Mouse (Mus musculus) stomach, embryonic 15.5 days (tissue): Measurements from ENCODE around the gene Slc12a5. TPM values are rescaled to one million over a fixed set of nuclear protein-coding genes. Genes with fewer than 3 reads are reported as not detected.

Source experiments
- ATAC-seq: fragments of 200-750 bp; cut with Nextera tagmentation; 2 replicates; pipeline ENCODE4 v1.8.0; 2017; ENCODE audit warnings: low read depth, moderate number of reproducible peaks, moderate TSS enrichment; ENCODE audit not compliant: insufficient read depth, low FRiP score
- H3K27ac ChIP-seq: fragments of 300-500 bp; sonication (generic); 2 replicates; pipeline ENCODE4 v1.5.1; 2015; ENCODE audit warnings: mild to moderate bottlenecking, inconsistent platforms
- H3K27me3 ChIP-seq: fragments of 300-500 bp; sonication (generic); replicated peaks from 2 replicates; pipeline ENCODE4 v1.6.1; 2015; ENCODE audit warnings: inconsistent platforms
- H3K36me3 ChIP-seq: fragments of 300-500 bp; sonication (generic); 2 replicates; pipeline ENCODE4 v1.6.1; 2015; ENCODE audit warnings: inconsistent platforms
- H3K4me1 ChIP-seq: fragments of 300-500 bp; sonication (generic); 2 replicates; pipeline ENCODE4 v1.6.1; 2015; ENCODE audit warnings: inconsistent platforms
- H3K4me2 ChIP-seq: fragments of 300-500 bp; sonication (generic); 2 replicates; pipeline ENCODE4 v1.6.1; 2015; ENCODE audit warnings: mild to moderate bottlenecking, inconsistent platforms
- H3K4me3 ChIP-seq: fragments of 300-500 bp; sonication (generic); replicated peaks from 2 replicates; pipeline ENCODE4 v1.5.1; 2015; ENCODE audit warnings: inconsistent platforms
- H3K9ac ChIP-seq: fragments of 300-500 bp; sonication (generic); 2 replicates; pipeline ENCODE4 v1.6.1; 2015; ENCODE audit warnings: inconsistent platforms
- H3K9me3 ChIP-seq: fragments of 300-500 bp; sonication (generic); 2 replicates; pipeline ENCODE4 v1.6.1; 2016; ENCODE audit warnings: inconsistent platforms
- whole genome bisulfite sequencing: fragments of 180-500 bp; shearing (Covaris S2); methylation state at CpG from one replicate; pipeline ENCODE4 v1.1.7; 2015; 5-methylcytosine and 5-hydroxymethylcytosine counted together
- polyA plus RNA-seq: library from polyadenylated mRNA; unstranded; fragments of >200 nt; fragmentation: Nextera tagmentation; extraction: Ambion mirVana; gene quantifications from 2 replicates; pipeline ENCODE4 v1.2.1, GENCODE M21; 2015

The Slc12a5 gene
- polyA plus RNA-seq, 1 experiment from 2014 or later, result 1.4 TPM

GRCm38 (mm10) chr2:164948962-164949361, 11.6 kb upstream of the Slc12a5 start:
- H3K36me3 ChIP-seq, result no peaks in the 10 kb centered on the region
- WGBS, result 9% methylated on average over 25 of the region's 25 CpGs
- H3K9ac ChIP-seq, result no peak overlapping the region
- peak overlapping the region; percentile 28 for H3K4me2 ChIP-seq
- ATAC-seq, result no peak
- H3K27me3 ChIP-seq, result peaks cover 75% of the 10 kb centered on the region
- H3K4me3 ChIP-seq, result peak overlapping the region; percentile 20
- peaks cover 13% of the 10 kb centered on the region for H3K4me1 ChIP-seq
- no peaks in the 10 kb centered on the region for H3K9me3 ChIP-seq
- H3K27ac ChIP-seq, result no peak overlapping the region

DNA sequence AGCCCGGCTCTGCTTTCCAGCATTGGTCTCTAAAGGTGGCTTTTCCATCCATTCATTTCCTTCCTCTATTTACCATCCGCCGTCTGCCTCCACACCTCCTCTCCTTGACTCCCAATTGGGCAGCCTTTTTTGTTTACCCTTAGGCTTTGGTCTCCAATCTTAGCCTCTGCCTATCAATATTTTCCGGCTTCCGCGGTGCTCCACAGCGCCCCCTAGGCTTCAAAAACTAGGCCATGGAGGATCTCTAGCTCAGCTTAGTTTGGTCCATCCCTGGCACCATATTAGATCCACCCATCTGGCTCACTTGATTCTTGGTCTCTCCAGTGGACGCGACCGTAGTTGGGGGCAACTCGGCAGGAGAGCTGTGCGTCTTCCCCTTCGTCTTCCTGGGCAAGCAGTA, 10.1 kb upstream of the Slc12a5 start:
- no peak for ATAC-seq
- H3K9me3 ChIP-seq, result no peaks in the 10 kb centered on the region
- H3K27ac ChIP-seq, result no peak overlapping the region
- H3K4me1 ChIP-seq, result peaks cover 13% of the 10 kb centered on the region
- no peak overlapping the region for H3K4me3 ChIP-seq
- H3K36me3 ChIP-seq, result no peaks in the 10 kb centered on the region
- H3K27me3 ChIP-seq, result peaks cover 77% of the 10 kb centered on the region
- WGBS, result 23% methylated on average over 13 of the region's 13 CpGs
- no peak overlapping the region for H3K4me2 ChIP-seq
- H3K9ac ChIP-seq, result no peak overlapping the region

GRCm38 (mm10) chr2:164951745-164952144, 8.9 kb upstream of the Slc12a5 start:
- no peaks in the 10 kb centered on the region for H3K36me3 ChIP-seq
- H3K4me1 ChIP-seq, result peaks cover 13% of the 10 kb centered on the region
- no peak overlapping the region for H3K27ac ChIP-seq
- H3K9me3 ChIP-seq, result no peaks in the 10 kb centered on the region
- 81% methylated on average over 4 of the region's 4 CpGs for WGBS
- H3K27me3 ChIP-seq, result peaks cover 73% of the 10 kb centered on the region
- H3K9ac ChIP-seq, result no peak overlapping the region
- no peak overlapping the region for H3K4me3 ChIP-seq
- ATAC-seq, result no peak
- no peak overlapping the region for H3K4me2 ChIP-seq

DNA sequence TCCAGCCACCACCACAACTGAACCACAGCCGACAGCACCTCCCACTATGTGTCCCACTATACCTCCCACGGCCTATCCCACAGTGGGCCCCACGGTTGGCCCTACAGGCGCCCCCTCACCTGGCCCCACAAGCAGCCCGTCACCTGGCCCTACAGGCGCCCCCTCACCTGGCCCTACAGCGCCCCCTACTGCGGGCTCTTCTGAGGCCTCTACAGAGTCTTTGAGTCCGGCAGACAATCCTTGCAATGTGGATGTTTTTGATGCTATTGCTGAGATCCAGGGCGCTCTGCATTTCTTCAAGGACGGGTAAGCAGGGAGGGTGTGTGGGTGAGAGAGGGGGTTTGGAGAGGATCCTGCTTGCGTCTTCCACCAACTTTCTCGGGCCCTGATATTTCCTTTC, 8.2 kb upstream of the Slc12a5 start:
- Histone ChIP-seq H3K4me2 (no peak overlapping the region), H3K9ac (no peak overlapping the region), H3K36me3 (no peaks in the 10 kb centered on the region), H3K4me1 (peaks cover 13% of the 10 kb centered on the region), H3K27me3 (peaks cover 66% of the 10 kb centered on the region), H3K27ac (no peak overlapping the region), H3K4me3 (no peak overlapping the region), H3K9me3 (no peaks in the 10 kb centered on the region)
- ATAC-seq, result no peak
- WGBS, result 38% methylated on average over 13 of the region's 13 CpGs

DNA sequence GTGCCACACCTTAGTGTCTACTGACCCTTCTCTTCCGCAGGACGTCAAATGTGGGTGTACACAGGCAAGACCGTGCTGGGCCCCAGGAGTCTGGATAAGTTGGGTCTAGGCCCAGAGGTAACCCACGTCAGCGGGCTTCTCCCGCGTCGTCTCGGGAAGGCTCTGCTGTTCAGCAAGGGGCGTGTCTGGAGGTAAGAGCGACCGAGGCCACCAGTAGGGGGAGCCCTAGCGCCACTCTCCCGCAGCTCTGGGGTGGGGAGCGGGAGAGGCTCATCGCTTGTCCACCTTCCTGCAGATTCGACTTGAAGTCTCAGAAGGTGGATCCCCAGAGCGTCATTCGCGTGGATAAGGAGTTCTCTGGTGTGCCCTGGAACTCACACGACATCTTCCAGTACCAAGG, 7.4 kb upstream of the Slc12a5 start:
- ATAC-seq, result peak; percentile 55; the same call in 1 of the 2 replicates
- Histone ChIP-seq H3K9me3 (no peaks in the 10 kb centered on the region), H3K9ac (no peak overlapping the region), H3K4me3 (no peak overlapping the region), H3K4me1 (peaks cover 13% of the 10 kb centered on the region), H3K27me3 (peaks cover 58% of the 10 kb centered on the region), H3K27ac (no peak overlapping the region), H3K36me3 (no peaks in the 10 kb centered on the region), H3K4me2 (peak overlapping the region; percentile 36)
- 1% methylated on average over 21 of the region's 21 CpGs for WGBS

GRCm38 (mm10) chr2:164955725-164956124, 4.9 kb upstream of the Slc12a5 start:
- no peak for ATAC-seq
- WGBS, result 68% methylated on average over 4 of the region's 4 CpGs
- peaks cover 33% of the 10 kb centered on the region for H3K27me3 ChIP-seq

GRCm38 (mm10) chr2:164956195-164956594, 4.4 kb upstream of the Slc12a5 start:
- Histone ChIP-seq H3K27me3 (peaks cover 28% of the 10 kb centered on the region), H3K36me3 (no peaks in the 10 kb centered on the region), H3K9me3 (no peaks in the 10 kb centered on the region), H3K4me1 (peaks cover 11% of the 10 kb centered on the region; the same call in 1 of the 2 replicates), H3K27ac (no peak overlapping the region), H3K4me3 (no peak overlapping the region), H3K4me2 (no peak overlapping the region), H3K9ac (no peak overlapping the region)
- ATAC-seq, result no peak
- WGBS, result 42% methylated on average over 5 of the region's 5 CpGs

More at GRCm38 (mm10) chr2:164955725-164956124, 4.9 kb upstream of the Slc12a5 start:
- Histone ChIP-seq H3K4me3 (no peak overlapping the region), H3K9ac (no peak overlapping the region), H3K4me1 (peaks cover 7% of the 10 kb centered on the region; the same call in 1 of the 2 replicates), H3K9me3 (no peaks in the 10 kb centered on the region), H3K4me2 (no peak overlapping the region), H3K36me3 (no peaks in the 10 kb centered on the region), H3K27ac (no peak overlapping the region)

DNA sequence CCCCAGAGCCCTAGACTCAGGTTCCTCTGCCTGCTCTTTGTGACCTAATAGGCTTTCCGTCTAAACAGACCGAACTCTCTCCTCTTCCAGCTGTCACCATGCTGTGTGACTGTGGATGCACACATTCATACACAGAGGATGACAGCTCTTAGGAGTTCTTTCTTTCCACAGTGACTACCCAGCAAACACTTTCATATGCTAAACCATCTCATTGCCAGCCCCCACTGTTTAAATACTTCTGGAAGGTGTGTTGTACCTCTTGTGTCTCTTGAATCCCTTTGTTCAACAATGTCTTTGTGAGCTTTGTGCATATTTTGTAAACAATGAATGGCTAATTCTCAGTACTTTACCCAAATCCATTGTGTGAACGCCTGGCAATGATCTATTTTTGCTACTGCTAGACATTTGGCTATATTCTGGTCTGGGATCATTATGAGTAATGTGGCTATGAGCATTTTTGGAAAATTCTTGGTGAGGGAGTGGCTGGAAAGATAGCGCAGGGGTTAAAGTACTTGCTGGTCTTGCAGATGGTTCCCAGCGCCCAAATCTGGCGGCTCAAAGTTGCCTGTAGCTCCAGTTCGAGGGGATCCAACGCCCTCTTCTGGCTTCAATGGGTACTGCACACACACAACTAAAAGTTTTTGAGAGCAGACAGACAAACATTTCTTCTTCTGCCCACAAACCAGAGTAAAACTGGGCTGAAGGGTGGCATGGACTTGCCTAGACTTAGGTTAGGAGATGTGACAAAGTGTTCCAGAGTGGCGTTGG, 2.9 kb upstream of the Slc12a5 start:
- H3K4me2 ChIP-seq, result no peak overlapping the region
- H3K9ac ChIP-seq, result no peak overlapping the region
- H3K4me3 ChIP-seq, result no peak overlapping the region
- no peak for ATAC-seq
- peaks cover 13% of the 10 kb centered on the region for H3K27me3 ChIP-seq
- peaks cover 12% of the 10 kb centered on the region; the same call in 1 of the 2 replicates for H3K4me1 ChIP-seq
- H3K27ac ChIP-seq, result no peak overlapping the region
- no peaks in the 10 kb centered on the region for H3K9me3 ChIP-seq
- whole genome bisulfite sequencing, result 65% methylated on average over 9 of the region's 9 CpGs
- H3K36me3 ChIP-seq, result no peaks in the 10 kb centered on the region

DNA sequence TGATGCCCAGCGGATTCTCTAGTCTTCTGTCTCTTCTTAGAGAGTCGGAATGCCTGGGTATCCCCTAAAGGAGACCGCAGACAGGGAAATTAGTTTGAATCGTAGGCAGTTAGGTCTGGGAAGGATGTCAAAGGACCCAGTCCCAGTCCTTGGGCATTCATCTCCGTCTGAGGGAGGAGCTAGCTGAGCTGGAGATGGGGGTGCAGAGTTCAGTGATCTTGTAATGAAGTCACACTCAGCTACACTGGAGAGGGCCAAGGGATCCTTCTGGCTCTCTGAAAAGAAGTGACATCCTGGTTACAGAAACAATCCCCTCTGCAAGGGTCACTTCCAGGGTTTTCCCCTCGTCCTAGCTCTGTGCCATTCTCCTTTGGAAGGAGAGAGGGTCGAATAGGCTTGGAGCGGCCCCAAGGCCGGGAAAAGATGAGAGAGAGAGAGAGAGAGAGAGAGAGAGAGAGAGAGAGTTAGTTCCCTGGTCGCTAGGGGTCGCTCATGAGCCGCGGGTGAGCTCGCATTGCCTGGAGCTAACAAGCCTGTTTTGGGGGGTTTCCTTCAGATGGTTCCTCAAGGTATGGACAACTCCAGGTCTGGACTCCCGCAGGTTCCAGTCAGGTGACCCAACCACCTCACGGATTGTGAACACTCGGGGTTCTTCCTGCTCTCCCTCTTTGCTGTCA, 1.0 kb downstream of the Slc12a5 start:
- Histone ChIP-seq H3K4me3 (peak overlapping the region; percentile 53; the same call in 1 of the 2 replicates), H3K9ac (no peak overlapping the region), H3K27me3 (peaks cover 11% of the 10 kb centered on the region; the same call in 1 of the 2 replicates), H3K27ac (no peak overlapping the region), H3K4me2 (peak overlapping the region; percentile 62; the same call in 1 of the 2 replicates), H3K4me1 (0 out of 2 replicates have a peak, but pooled peaks cover 6% of the 10 kb centered on the region), H3K36me3 (no peaks in the 10 kb centered on the region), H3K9me3 (no peaks in the 10 kb centered on the region)
- ATAC-seq, result no peak
- WGBS, result 10% methylated on average over 17 of the region's 17 CpGs

- WGBS, result 45% methylated on average over 7 of the region's 7 CpGs
- peaks cover 17% of the 10 kb centered on the region for H3K27me3 ChIP-seq
These were observed 1.6 kb downstream of the Slc12a5 start for GRCm38 (mm10) chr2:164962183-164962580.

DNA sequence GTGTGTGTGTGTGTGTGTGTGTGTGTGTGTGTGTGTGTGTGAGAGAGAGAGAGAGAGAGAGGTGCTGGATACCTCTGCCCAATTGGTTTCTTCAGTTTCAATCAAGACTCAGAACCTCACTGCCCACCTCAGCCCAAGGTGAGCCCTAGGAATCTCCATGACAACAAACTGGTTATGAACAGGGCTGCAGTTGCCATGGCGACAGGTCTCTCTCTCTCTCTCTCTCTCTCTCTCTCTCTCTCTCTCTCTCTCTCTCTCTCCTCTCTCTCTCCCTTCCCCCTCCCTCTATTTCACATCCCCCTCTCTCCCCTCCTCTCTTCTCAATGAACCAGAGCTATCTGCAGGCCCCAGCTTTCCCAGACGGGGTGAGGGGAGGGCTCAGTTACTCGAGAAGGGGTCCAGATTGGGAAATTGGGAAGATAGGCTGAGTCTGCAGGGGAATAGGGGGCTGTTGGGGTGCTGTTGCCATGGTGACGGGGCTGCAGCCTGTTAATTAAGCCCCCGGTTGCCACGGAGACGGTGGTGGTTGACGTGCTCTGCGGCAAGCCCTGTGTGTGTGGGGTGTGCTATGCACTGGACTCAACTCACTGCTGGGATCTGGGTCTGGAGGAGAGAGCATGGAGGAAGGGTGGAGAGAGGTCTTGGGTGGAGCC, 3.8 kb downstream of the Slc12a5 start:
- H3K4me2 ChIP-seq, result no peak overlapping the region
- no peaks in the 10 kb centered on the region for H3K36me3 ChIP-seq
- H3K9ac ChIP-seq, result no peak overlapping the region
- H3K27me3 ChIP-seq, result peaks cover 39% of the 10 kb centered on the region
- H3K27ac ChIP-seq, result no peak overlapping the region
- 40% methylated on average over 8 of the region's 9 CpGs for WGBS
- H3K9me3 ChIP-seq, result no peaks in the 10 kb centered on the region
- H3K4me1 ChIP-seq, result peaks cover 17% of the 10 kb centered on the region
- no peak overlapping the region for H3K4me3 ChIP-seq
- no peak for ATAC-seq

More at GRCm38 (mm10) chr2:164962183-164962580, 1.6 kb downstream of the Slc12a5 start:
- 0 out of 2 replicates have a peak, but pooled peaks cover 6% of the 10 kb centered on the region for H3K4me1 ChIP-seq
- no peak overlapping the region for H3K9ac ChIP-seq
- no peak overlapping the region for H3K4me2 ChIP-seq
- no peak for ATAC-seq
- H3K36me3 ChIP-seq, result no peaks in the 10 kb centered on the region
- no peaks in the 10 kb centered on the region for H3K9me3 ChIP-seq
- H3K4me3 ChIP-seq, result no peak overlapping the region
- H3K27ac ChIP-seq, result no peak overlapping the region

- no peak overlapping the region for H3K4me3 ChIP-seq
- H3K9ac ChIP-seq, result no peak overlapping the region
- WGBS, result 71% methylated on average over 1 of the region's 1 CpGs
- H3K27ac ChIP-seq, result no peak overlapping the region
- no peak overlapping the region for H3K4me2 ChIP-seq
- no peaks in the 10 kb centered on the region for H3K36me3 ChIP-seq
- H3K4me1 ChIP-seq, result peaks cover 17% of the 10 kb centered on the region
- no peaks in the 10 kb centered on the region for H3K9me3 ChIP-seq
- no peak for ATAC-seq
- peaks cover 45% of the 10 kb centered on the region for H3K27me3 ChIP-seq
These were observed 4.4 kb downstream of the Slc12a5 start for GRCm38 (mm10) chr2:164964981-164965380.
